Mouse (Mus musculus) MEL (cell line): ENCODE measurements at regions not wholly inside any gene's neighbourhood (a gene's known extent, or its start where the extent isn't known, plus 50 kb on each side); places are given as distances from the start of the nearest gene placed in this dataset.

Source experiments
- DNase-seq: peaks from one replicate; pipeline ENCODE4 v3.0.0; 2011; ENCODE audit warnings: low read depth, low spot score
- H3K27ac ChIP-seq: 2 replicates; pipeline ENCODE4 v1.5.1; 2012; ENCODE audit warnings: low read depth, mild to moderate bottlenecking, control low read depth, low read length, moderate library complexity; ENCODE audit not compliant: control insufficient read depth
- H3K27me3 ChIP-seq, 2 experiments: fragments of 150-350 bp in 1 of 2; sonication (generic) in 1 of 2; 2 replicates each; pipeline ENCODE4 v1.6.1; 2012; ENCODE audit warnings: low read length in 2 of 2, mild to moderate bottlenecking in 2 of 2, improper control_type of control experiment in 1 of 2, moderate library complexity in 1 of 2; ENCODE audit not compliant: insufficient read depth in 2 of 2, control insufficient read depth in 1 of 2
- H3K36me3 ChIP-seq, 2 experiments: 2 replicates each; pipeline ENCODE4 v1.6.1; 2012 to 2014; ENCODE audit warnings: low read length in 2 of 2, improper control_type of control experiment in 1 of 2, inconsistent platforms in 1 of 2, mild to moderate bottlenecking in 1 of 2; ENCODE audit not compliant: insufficient read depth in 2 of 2, control insufficient read depth in 1 of 2
- H3K4me1 ChIP-seq, 2 experiments: fragments of 150-350 bp in 1 of 2; sonication (generic) in 1 of 2; 2 replicates each; pipeline ENCODE4 v1.6.1; 2012; ENCODE audit warnings: low read length in 2 of 2, improper control_type of control experiment in 1 of 2, mild to moderate bottlenecking in 1 of 2; ENCODE audit not compliant: insufficient read depth in 2 of 2, control insufficient read depth in 1 of 2
- H3K4me3 ChIP-seq, 2 experiments: fragments of 150-350 bp in 1 of 2; sonication (generic) in 1 of 2; 2 replicates each; pipeline ENCODE4 v1.5.1; 2012; ENCODE audit warnings: low read depth in 2 of 2, low read length in 2 of 2, mild to moderate bottlenecking in 2 of 2, moderate library complexity in 2 of 2, control low read depth in 1 of 2, improper control_type of control experiment in 1 of 2; ENCODE audit not compliant: control insufficient read depth in 1 of 2, insufficient read depth in 1 of 2
- H3K79me2 ChIP-seq: 2 replicates; pipeline ENCODE4 v1.6.1; 2012; ENCODE audit warnings: mild to moderate bottlenecking, low read length, moderate library complexity; ENCODE audit not compliant: control insufficient read depth, poor library complexity, insufficient read depth
- H3K9ac ChIP-seq: 2 replicates; pipeline ENCODE4 v1.6.1; 2012; ENCODE audit warnings: low read depth, mild to moderate bottlenecking, control low read depth, low read length, moderate library complexity; ENCODE audit not compliant: control insufficient read depth, poor library complexity, severe bottlenecking
- H3K9me3 ChIP-seq: fragments of 150-350 bp; sonication (generic); replicated peaks from 2 replicates; pipeline ENCODE4 v1.6.1; 2012; ENCODE audit warnings: mild to moderate bottlenecking, low read length, improper control_type of control experiment, moderate library complexity; ENCODE audit not compliant: insufficient read depth
- BHLHE40 ChIP-seq: IDR thresholded peaks from 2 replicates; pipeline ENCODE4 v1.6.1; 2012; ENCODE audit warnings: low read depth, mild to moderate bottlenecking, inconsistent platforms, low read length, improper control_type of control experiment, borderline replicate concordance
- CHD1 ChIP-seq: IDR thresholded peaks from 2 replicates; pipeline ENCODE4 v1.6.1; 2012; ENCODE audit warnings: low read depth, mild to moderate bottlenecking, inconsistent platforms, low read length, improper control_type of control experiment
- CHD2 ChIP-seq: IDR thresholded peaks from 2 replicates; pipeline ENCODE4 v1.6.1; 2011; ENCODE audit warnings: low read length, improper control_type of control experiment
- CTCF ChIP-seq, 3 experiments: IDR thresholded peaks in 2 of 3; conservative IDR thresholded peaks in 1 of 3; 2 replicates each; pipeline ENCODE4 v1.5.1; 2011 to 2012; ENCODE audit warnings: low read length in 3 of 3, low read depth in 2 of 3, mild to moderate bottlenecking in 2 of 3, improper control_type of control experiment in 1 of 3, inconsistent platforms in 1 of 3, mixed read lengths in 1 of 3, moderate library complexity in 1 of 3; ENCODE audit not compliant: control insufficient read depth in 1 of 3, insufficient read depth in 1 of 3, poor library complexity in 1 of 3, severe bottlenecking in 1 of 3
- ELF1 ChIP-seq: IDR thresholded peaks from 2 replicates; pipeline ENCODE4 v1.6.1; 2014; ENCODE audit warnings: low read depth, mild to moderate bottlenecking, inconsistent platforms, low read length, improper control_type of control experiment, moderate library complexity
- EP300 ChIP-seq, 2 experiments: IDR thresholded peaks; 2 replicates each; pipeline ENCODE4 v1.6.1; 2011; ENCODE audit warnings: improper control_type of control experiment in 2 of 2, low read length in 2 of 2, low read depth in 1 of 2, mild to moderate bottlenecking in 1 of 2
- ETS1 ChIP-seq: IDR thresholded peaks from 2 replicates; pipeline ENCODE4 v1.6.1; 2012; ENCODE audit warnings: low read depth, mild to moderate bottlenecking, inconsistent platforms, low read length, improper control_type of control experiment, moderate library complexity
- GABPA ChIP-seq: IDR thresholded peaks from 2 replicates; pipeline ENCODE4 v1.6.1; 2012; ENCODE audit warnings: low read depth, mild to moderate bottlenecking, inconsistent platforms, low read length, improper control_type of control experiment, moderate library complexity
- GATA1 ChIP-seq: IDR thresholded peaks from 2 replicates; pipeline ENCODE4 v1.6.1; 2011; ENCODE audit warnings: low read depth, low read length, improper control_type of control experiment
- KAT2A ChIP-seq: conservative IDR thresholded peaks from 2 replicates; pipeline ENCODE4 v1.6.1; 2012; ENCODE audit warnings: low read depth, low read length, improper control_type of control experiment, inconsistent platforms
- MAX ChIP-seq: IDR thresholded peaks from 2 replicates; pipeline ENCODE4 v1.6.1; 2011; ENCODE audit warnings: low read length, improper control_type of control experiment
- MAZ ChIP-seq: IDR thresholded peaks from 2 replicates; pipeline ENCODE4 v1.6.1; 2012; ENCODE audit warnings: low read depth, mild to moderate bottlenecking, inconsistent platforms, low read length, improper control_type of control experiment
- MEF2A ChIP-seq: IDR thresholded peaks from 2 replicates; pipeline ENCODE4 v1.6.1; 2014; ENCODE audit warnings: low read depth, mild to moderate bottlenecking, inconsistent platforms, low read length, improper control_type of control experiment; ENCODE audit not compliant: poor library complexity, insufficient replicate concordance, severe bottlenecking; ENCODE audit errors: extremely low read depth
- MXI1 ChIP-seq: IDR thresholded peaks from 2 replicates; pipeline ENCODE4 v1.6.1; 2011; ENCODE audit warnings: mild to moderate bottlenecking, low read depth, low read length, improper control_type of control experiment
- MYC ChIP-seq: IDR thresholded peaks from 2 replicates; pipeline ENCODE4 v1.6.1; 2011; ENCODE audit warnings: low read depth, mild to moderate bottlenecking, low read length, improper control_type of control experiment, moderate library complexity
- NELFE ChIP-seq: IDR thresholded peaks from 2 replicates; pipeline ENCODE4 v1.6.1; 2011; ENCODE audit warnings: low read depth, low read length, improper control_type of control experiment
- POLR2AphosphoS2 ChIP-seq: IDR thresholded peaks from 2 replicates; pipeline ENCODE4 v1.6.1; 2011; ENCODE audit warnings: low read length, improper control_type of control experiment
- POLR2AphosphoS5 ChIP-seq: IDR thresholded peaks from 2 replicates; pipeline ENCODE4 v1.6.1; 2012; ENCODE audit warnings: low read depth, borderline replicate concordance, mild to moderate bottlenecking, inconsistent platforms, low read length, moderate library complexity, mixed read lengths
- RCOR1 ChIP-seq: IDR thresholded peaks from 2 replicates; pipeline ENCODE4 v1.6.1; 2012; ENCODE audit warnings: low read depth, mild to moderate bottlenecking, inconsistent platforms, low read length, improper control_type of control experiment
- SIN3A ChIP-seq: IDR thresholded peaks from 2 replicates; pipeline ENCODE4 v1.6.1; 2012; ENCODE audit warnings: low read length, improper control_type of control experiment, inconsistent platforms
- USF1 ChIP-seq: IDR thresholded peaks from 2 replicates; pipeline ENCODE4 v1.6.1; 2014; ENCODE audit warnings: low read depth, mild to moderate bottlenecking, inconsistent platforms, low read length, improper control_type of control experiment, moderate library complexity
- USF2 ChIP-seq, 2 experiments: IDR thresholded peaks; 2 replicates each; pipeline ENCODE4 v1.6.1; 2011 to 2012; ENCODE audit warnings: improper control_type of control experiment in 2 of 2, low read length in 2 of 2, borderline replicate concordance in 1 of 2, inconsistent platforms in 1 of 2, low read depth in 1 of 2, mild to moderate bottlenecking in 1 of 2; ENCODE audit not compliant: insufficient read depth in 1 of 2
- ZC3H11A ChIP-seq: IDR thresholded peaks from 2 replicates; pipeline ENCODE4 v1.6.1; 2012; ENCODE audit warnings: low read depth, mild to moderate bottlenecking, inconsistent platforms, low read length, improper control_type of control experiment
- ZKSCAN1 ChIP-seq: IDR thresholded peaks from 2 replicates; pipeline ENCODE4 v1.6.1; 2012; ENCODE audit warnings: low read depth, mild to moderate bottlenecking, inconsistent platforms, low read length, improper control_type of control experiment, moderate library complexity
- ZNF384 ChIP-seq: IDR thresholded peaks from 2 replicates; pipeline ENCODE4 v1.6.1; 2012; ENCODE audit warnings: low read depth, mild to moderate bottlenecking, inconsistent platforms, low read length, improper control_type of control experiment

DNA sequence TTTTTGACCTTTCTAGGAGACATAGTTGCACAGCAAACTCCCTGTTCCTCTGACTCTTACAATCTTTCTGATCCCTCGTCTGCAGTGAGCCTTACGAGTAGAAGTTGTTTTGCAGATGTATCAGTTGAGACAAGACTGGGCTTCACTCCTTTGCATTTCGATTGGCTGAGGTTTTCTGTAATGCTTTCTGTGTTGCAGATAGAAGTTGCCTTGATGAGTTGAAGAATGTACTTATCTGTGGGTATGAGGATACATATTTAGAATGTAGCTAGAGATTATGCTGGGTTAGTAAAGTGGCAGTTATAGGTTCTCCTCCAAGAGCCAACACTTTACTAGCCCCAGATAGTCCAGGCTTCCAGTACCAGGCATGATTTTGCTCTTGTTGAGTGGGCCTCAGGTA is 199.7 kb upstream of the Id2 start (continued):
- TF ChIP-seq GATA1 (peak; percentile 54; the same call in 1 of the 2 replicates), CTCF (IDR thresholded peaks at IDR 0.05 in 2 of 3, conservative IDR thresholded peaks at IDR 0.05 in 1 of 3; ENCODE audit: control insufficient read depth in 1 of 3, insufficient read depth in 1 of 3, low read depth in 2 of 3, low read length in 3 of 3, poor library complexity in 1 of 3, severe bottlenecking in 1 of 3) (no peak), SIN3A (no peak), POLR2AphosphoS2 (no peak), CHD1 (no peak), ZNF384 (no peak), USF1 (no peak), MEF2A (peak; percentile 30; the same call in 1 of the 2 replicates), MAX (no peak), ZC3H11A (no peak), EP300 (IDR thresholded peaks at IDR 0.05; ENCODE audit: low read depth in 1 of 2, low read length in 2 of 2) (peak; percentile 76 to 83; a peak in 3 of 4 replicates)

DNA sequence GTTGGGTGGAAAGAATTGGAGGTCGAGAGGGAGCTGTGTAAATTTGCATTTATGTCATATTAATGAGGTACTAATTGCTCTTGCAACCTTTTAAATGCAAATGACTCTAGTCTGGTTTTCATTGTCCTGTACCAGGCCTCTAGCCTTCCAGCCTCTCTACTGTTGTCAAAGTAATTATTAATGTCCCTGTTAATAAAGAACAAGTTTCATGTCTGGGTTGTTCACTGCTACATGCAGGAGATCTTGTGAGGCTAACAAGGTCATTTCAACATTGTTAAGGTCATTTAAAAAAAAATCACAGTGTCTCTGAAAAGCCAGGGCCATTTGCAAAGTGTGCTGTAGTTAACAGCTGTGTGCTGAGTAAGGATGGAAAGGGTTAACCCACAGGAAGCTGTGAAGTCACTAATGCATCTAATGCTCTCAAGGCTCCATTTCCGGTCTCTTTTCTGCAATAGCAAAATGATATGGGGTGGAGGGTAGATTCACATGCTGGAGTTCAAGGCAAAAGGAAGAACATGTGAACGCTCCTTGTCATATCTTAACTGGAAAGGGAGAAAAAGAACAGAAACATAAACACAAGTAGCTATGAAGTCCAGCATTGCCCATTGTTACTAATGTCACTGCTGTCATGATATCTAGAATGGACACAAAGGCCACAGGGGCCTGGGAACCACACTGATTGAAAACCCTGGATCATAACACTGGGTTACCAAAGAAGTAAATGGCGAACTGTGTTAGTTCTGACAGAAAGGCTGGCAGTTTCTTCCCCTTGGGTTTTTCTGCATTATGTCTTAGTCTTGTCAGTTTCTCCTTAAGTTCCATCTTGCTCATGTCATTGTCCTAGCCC is 197.5 kb upstream of the Id2 start:
- H3K27ac ChIP-seq, result no peak overlapping the region
- H3K4me3 ChIP-seq, result no peak overlapping the region

More for the DNA sequence above, 197.5 kb upstream of the Id2 start:
- peaks cover 0 to 16% of the 10 kb centered on the region in 2 experiments; a peak in 2 of 4 replicates for H3K36me3 ChIP-seq
- no peaks in the 10 kb centered on the region for H3K79me2 ChIP-seq
- no peaks in the 10 kb centered on the region for H3K9me3 ChIP-seq
- no peaks in the 10 kb centered on the region for H3K27me3 ChIP-seq
- no peak for TF ChIP-seq POLR2AphosphoS5
- no peak for TF ChIP-seq CHD2
- TF ChIP-seq RCOR1, result no peak
- TF ChIP-seq ZKSCAN1, result no peak
- TF ChIP-seq BHLHE40, result no peak
- TF ChIP-seq ELF1, result no peak
- TF ChIP-seq GATA1, result no peak
- TF ChIP-seq MYC, result no peak
- no peak for TF ChIP-seq GABPA
- no peak for TF ChIP-seq ZC3H11A
- TF ChIP-seq USF2 (IDR thresholded peaks at IDR 0.05; ENCODE audit: borderline replicate concordance in 1 of 2, insufficient read depth in 1 of 2, low read depth in 1 of 2, low read length in 2 of 2), result no peak
- no peak for TF ChIP-seq NELFE
- TF ChIP-seq MAX, result no peak
- no peak for TF ChIP-seq MXI1
- TF ChIP-seq ETS1, result no peak
- TF ChIP-seq MAZ, result no peak
- no peak for TF ChIP-seq KAT2A
- peaks cover 9 to 24% of the 10 kb centered on the region in 2 experiments for H3K4me1 ChIP-seq
- no peak for DNase-seq
- no peak overlapping the region for H3K9ac ChIP-seq
